Mouse (Mus musculus) myocyte (in vitro differentiated cells): ENCODE data around the gene Lyrm7.

Experiments
- CEBPB ChIP-seq: IDR thresholded peaks from 2 replicates; pipeline ENCODE4 v1.6.1; 2011; ENCODE audit warnings: mild to moderate bottlenecking, moderate library complexity; ENCODE audit not compliant: poor library complexity, insufficient read depth, severe bottlenecking
- E2F4 ChIP-seq: IDR thresholded peaks from one replicate; pipeline ENCODE4 v1.6.1; 2011; ENCODE audit warnings: mild to moderate bottlenecking, control low read depth, moderate library complexity; ENCODE audit not compliant: insufficient read depth
- MAX ChIP-seq: IDR thresholded peaks from one replicate; pipeline ENCODE4 v1.6.1; 2011; ENCODE audit warnings: low read depth, mild to moderate bottlenecking, control low read depth
- MYOD1 ChIP-seq, 3 experiments: IDR thresholded peaks; one replicate each; pipeline ENCODE4 v1.6.1; 2011; ENCODE audit warnings: control low read depth in 2 of 3, low read depth in 2 of 3, mild to moderate bottlenecking in 2 of 3, moderate library complexity in 1 of 3; ENCODE audit not compliant: insufficient read length in 2 of 3, control insufficient read depth in 1 of 3
- MYOG ChIP-seq, 3 experiments: IDR thresholded peaks; one replicate each; pipeline ENCODE4 v1.6.1; 2011; ENCODE audit warnings: control low read depth in 2 of 3, low read depth in 2 of 3, mild to moderate bottlenecking in 2 of 3; ENCODE audit not compliant: insufficient read length in 2 of 3, control insufficient read depth in 1 of 3, insufficient read depth in 1 of 3
- POLR2A ChIP-seq: IDR thresholded peaks from one replicate; pipeline ENCODE4 v1.6.1; 2011; ENCODE audit warnings: low read depth, mild to moderate bottlenecking, control low read depth, moderate library complexity; ENCODE audit not compliant: insufficient read length
- POLR2AphosphoS2 ChIP-seq: IDR thresholded peaks from one replicate; pipeline ENCODE4 v1.6.1; 2011; ENCODE audit warnings: low read depth, control low read depth; ENCODE audit not compliant: insufficient read length
- REST ChIP-seq: IDR thresholded peaks from one replicate; pipeline ENCODE4 v1.6.1; 2011; ENCODE audit warnings: mild to moderate bottlenecking, control low read depth, moderate library complexity; ENCODE audit not compliant: insufficient read depth, insufficient read length
- SRF ChIP-seq: IDR thresholded peaks from one replicate; pipeline ENCODE4 v1.6.1; 2011; ENCODE audit warnings: low read depth; ENCODE audit not compliant: control insufficient read depth, insufficient read length
- TCF12 ChIP-seq: IDR thresholded peaks from one replicate; pipeline ENCODE4 v1.6.1; 2011; ENCODE audit warnings: mild to moderate bottlenecking, control low read depth; ENCODE audit not compliant: poor library complexity, insufficient read depth, severe bottlenecking
- TCF3 ChIP-seq: IDR thresholded peaks from one replicate; pipeline ENCODE4 v1.6.1; 2011; ENCODE audit warnings: low read depth, control low read depth; ENCODE audit not compliant: insufficient read length
- USF1 ChIP-seq: IDR thresholded peaks from one replicate; pipeline ENCODE4 v1.6.1; 2011; ENCODE audit warnings: low read depth, mild to moderate bottlenecking, control low read depth, moderate library complexity

GRCm38 (mm10) chr11:54819489-54819888 lies 41.2 kb downstream of the Lyrm7 start:
- no peak for TF ChIP-seq POLR2A
- TF ChIP-seq E2F4, result no peak
- no peak for TF ChIP-seq TCF12
- no peak for TF ChIP-seq USF1
- TF ChIP-seq POLR2AphosphoS2, result no peak
- TF ChIP-seq MAX, result no peak
- TF ChIP-seq TCF3, result no peak
- TF ChIP-seq REST, result no peak
- no peak for TF ChIP-seq SRF
- no peak for TF ChIP-seq MYOD1 (IDR thresholded peaks at IDR 0.05; ENCODE audit: control insufficient read depth in 1 of 3, insufficient read length in 2 of 3, low read depth in 2 of 3)
- no peak for TF ChIP-seq MYOG (IDR thresholded peaks at IDR 0.05; ENCODE audit: control insufficient read depth in 1 of 3, insufficient read depth in 1 of 3, insufficient read length in 2 of 3, low read depth in 2 of 3)
- no peak for TF ChIP-seq CEBPB
